Mouse (Mus musculus): ENCODE measurements around the gene Lmo3.

Gene Lmo3

GRCm38 (mm10) chr6:138422671-138423321 lies 159.0 kb downstream of the Lmo3 start:
- DNase-seq (ENCODE audit: low read depth): no peak

- DNase-seq (ENCODE audit: low read depth): no peak
These were observed 159.7 kb downstream of the Lmo3 start for GRCm38 (mm10) chr6:138421931-138422531.

- DNase-seq (ENCODE audit: low read depth): no peak
These were observed 160.6 kb downstream of the Lmo3 start for GRCm38 (mm10) chr6:138421191-138421613.

GRCm38 (mm10) chr6:138420536-138420891 lies 161.3 kb downstream of the Lmo3 start:
- DNase-seq (ENCODE audit: low read depth): no peak

GRCm38 (mm10) chr6:138419871-138420535 lies 161.8 kb downstream of the Lmo3 start:
- no peak for DNase-seq (ENCODE audit: low read depth)

- DNase-seq (ENCODE audit: low read depth): no peak
These were observed 169.7 kb downstream of the Lmo3 start for GRCm38 (mm10) chr6:138412075-138412474.

GRCm38 (mm10) chr6:138402031-138402430 lies 179.7 kb downstream of the Lmo3 start:
- no peak for DNase-seq (ENCODE audit: low read depth)

GRCm38 (mm10) chr6:138398836-138399235 lies 182.9 kb downstream of the Lmo3 start:
- DNase-seq (ENCODE audit: low read depth): no peak

- no peak for DNase-seq (ENCODE audit: low read depth)
These were observed 190.7 kb downstream of the Lmo3 start for GRCm38 (mm10) chr6:138391085-138391484.

- no peak for DNase-seq (ENCODE audit: low read depth)
These were observed 193.4 kb downstream of the Lmo3 start for GRCm38 (mm10) chr6:138388168-138388936.

- no peak for DNase-seq (ENCODE audit: low read depth)
These were observed 198.6 kb downstream of the Lmo3 start for GRCm38 (mm10) chr6:138383208-138383607.

GRCm38 (mm10) chr6:138371176-138371575 lies 210.6 kb downstream of the Lmo3 start:
- no peak for DNase-seq (ENCODE audit: low read depth)

- DNase-seq (ENCODE audit: low read depth): no peak
These were observed 217.7 kb downstream of the Lmo3 start for GRCm38 (mm10) chr6:138364111-138364510.

GRCm38 (mm10) chr6:138350587-138351345 lies 231.0 kb downstream of the Lmo3 start:
- DNase-seq (ENCODE audit: low read depth): no peak

- DNase-seq (ENCODE audit: low read depth): no peak
These were observed 235.2 kb downstream of the Lmo3 start for GRCm38 (mm10) chr6:138346558-138346957.

- DNase-seq (ENCODE audit: low read depth): no peak
These were observed 245.9 kb downstream of the Lmo3 start for GRCm38 (mm10) chr6:138335858-138336257.

- DNase-seq (ENCODE audit: low read depth): no peak
These were observed 247.8 kb downstream of the Lmo3 start for GRCm38 (mm10) chr6:138333991-138334390.

GRCm38 (mm10) chr6:138325744-138326400 lies 255.9 kb downstream of the Lmo3 start:
- DNase-seq (ENCODE audit: low read depth): no peak

GRCm38 (mm10) chr6:138325145-138325544 lies 256.6 kb downstream of the Lmo3 start:
- no peak for DNase-seq (ENCODE audit: low read depth)

- no peak for DNase-seq (ENCODE audit: low read depth)
These were observed 258.4 kb downstream of the Lmo3 start for GRCm38 (mm10) chr6:138323325-138323724.

GRCm38 (mm10) chr6:138320190-138320737 lies 261.5 kb downstream of the Lmo3 start:
- no peak for DNase-seq (ENCODE audit: low read depth)

Measured in c-Kit-positive CD71-positive TER-119-negative erythroid progenitor cells, embryonic 14.5 days (primary cell).